Mouse (Mus musculus) bone marrow, adult 2 months (tissue): ENCODE data around the gene Casc4. TPM values are rescaled to one million over a fixed set of nuclear protein-coding genes. Genes with fewer than 3 reads are reported as not detected.
"Not testable (repeated sequence)": the region's sequence is repeated elsewhere in the genome, so short reads cannot be mapped to it uniquely, and the experiment has no call there.

Experiments used
- H3K27ac ChIP-seq: fragments of 200-500 bp; 2 replicates; pipeline ENCODE4 v1.5.1; 2012; ENCODE audit warnings: low read depth, mild to moderate bottlenecking, control low read depth, inconsistent platforms, low read length; ENCODE audit not compliant: control insufficient read depth, poor library complexity, insufficient read depth
- H3K4me1 ChIP-seq: fragments of 200-500 bp; 2 replicates; pipeline ENCODE4 v1.6.1; 2011; ENCODE audit warnings: low read length; ENCODE audit not compliant: control insufficient read depth, insufficient read depth
- H3K4me3 ChIP-seq: fragments of 200-500 bp; replicated peaks from 2 replicates; pipeline ENCODE3; 2011; ENCODE audit warnings: mild to moderate bottlenecking, low read depth, low read length, control low read depth; ENCODE audit not compliant: control insufficient read depth
- CTCF ChIP-seq: fragments of 200-500 bp; IDR thresholded peaks from 2 replicates; pipeline ENCODE4 v1.5.1; 2011; ENCODE audit warnings: low read length, control low read depth; ENCODE audit not compliant: control insufficient read depth, insufficient read depth
- POLR2A ChIP-seq: fragments of 200-500 bp; IDR thresholded peaks from 2 replicates; pipeline ENCODE4 v1.6.1; 2011; ENCODE audit warnings: low read depth, mild to moderate bottlenecking, control low read depth, low read length, borderline replicate concordance; ENCODE audit not compliant: control insufficient read depth
- WGBS: fragments of 180-500 bp; shearing (Covaris S2); methylation state at CpG from one replicate; pipeline ENCODE4 v1.1.7; 2018; 5-methylcytosine and 5-hydroxymethylcytosine counted together
- polyA plus RNA-seq: library from polyadenylated mRNA; stranded (reverse); fragments of >200 nt; gene quantifications from 2 replicates; pipeline ENCODE4 v1.2.4, GENCODE M21; 2011; ENCODE audit warnings: low replicate concordance; ENCODE audit not compliant: missing spikeins, insufficient read depth, insufficient read length

The Casc4 gene
- polyA plus RNA-seq, 1 experiment: 7.7 TPM

DNA sequence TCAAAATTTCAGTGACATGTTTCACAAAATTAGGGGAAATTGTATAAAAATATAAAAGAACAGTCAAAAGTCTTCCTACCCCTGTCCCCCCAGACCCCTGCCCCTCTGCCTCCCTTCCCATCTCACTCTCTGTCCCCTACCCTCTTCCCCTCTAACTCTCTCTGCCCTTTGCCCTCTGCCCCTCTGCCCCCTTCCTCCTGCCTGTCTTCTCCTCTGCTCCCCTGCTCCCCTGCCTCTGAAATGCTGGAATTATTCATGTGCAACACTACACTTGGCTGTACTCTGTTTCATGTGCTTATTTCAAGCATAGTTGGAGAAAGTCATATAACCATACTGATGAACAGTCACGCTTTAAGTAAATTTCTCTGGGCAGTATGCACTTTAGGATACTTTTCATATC, 19.6 kb downstream of the Casc4 start:
- TF ChIP-seq CTCF: no peak
- TF ChIP-seq POLR2A: no peak
- H3K4me3 ChIP-seq: no peak overlapping the region
- no peaks in the 10 kb centered on the region for H3K4me1 ChIP-seq
- no peak overlapping the region for H3K27ac ChIP-seq
- 91% methylated on average over 1 of the region's 1 CpGs for WGBS

DNA sequence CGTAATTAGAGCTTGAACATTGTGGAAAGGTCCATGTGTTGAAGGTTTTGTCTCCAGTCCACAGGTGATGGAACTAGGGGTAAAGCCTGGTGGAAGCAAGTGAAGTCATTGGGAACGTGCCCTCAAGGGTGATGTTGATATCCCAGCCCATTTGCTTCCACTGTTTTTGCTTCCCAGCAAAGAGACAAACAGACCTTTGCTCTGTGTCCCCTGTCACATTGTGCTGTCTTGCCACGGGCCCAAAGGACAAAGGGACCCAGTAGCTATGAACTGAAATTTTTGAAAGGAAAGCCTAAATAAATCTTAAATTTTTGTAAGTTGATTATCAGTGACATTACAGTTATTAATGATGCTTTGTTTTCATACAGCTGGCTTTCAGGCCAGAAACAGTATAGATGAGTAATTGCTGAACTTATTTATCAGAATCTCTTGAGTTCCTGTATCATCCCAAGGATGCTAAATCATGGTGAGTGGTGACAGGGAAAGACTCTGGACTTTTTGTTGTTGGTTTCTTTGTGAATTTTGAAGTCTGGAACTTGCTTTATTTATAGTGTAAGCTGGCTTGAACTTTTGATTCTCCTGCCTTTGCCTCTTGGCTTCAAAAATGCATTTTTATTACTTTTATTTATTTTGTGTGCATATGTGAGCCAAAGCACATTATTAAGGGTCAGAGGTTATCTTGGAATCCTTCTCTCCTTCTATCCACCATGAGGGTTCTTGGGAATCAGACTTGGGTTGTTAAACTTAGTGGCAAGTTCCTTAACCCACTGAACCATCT, 22.1 kb downstream of the Casc4 start:
- Histone ChIP-seq H3K4me1 (no peaks in the 10 kb centered on the region), H3K27ac (no peak overlapping the region), H3K4me3 (no peak overlapping the region)
- TF ChIP-seq CTCF: no peak
- TF ChIP-seq POLR2A: no peak
- WGBS: 71% methylated on average over 3 of the region's 3 CpGs

DNA sequence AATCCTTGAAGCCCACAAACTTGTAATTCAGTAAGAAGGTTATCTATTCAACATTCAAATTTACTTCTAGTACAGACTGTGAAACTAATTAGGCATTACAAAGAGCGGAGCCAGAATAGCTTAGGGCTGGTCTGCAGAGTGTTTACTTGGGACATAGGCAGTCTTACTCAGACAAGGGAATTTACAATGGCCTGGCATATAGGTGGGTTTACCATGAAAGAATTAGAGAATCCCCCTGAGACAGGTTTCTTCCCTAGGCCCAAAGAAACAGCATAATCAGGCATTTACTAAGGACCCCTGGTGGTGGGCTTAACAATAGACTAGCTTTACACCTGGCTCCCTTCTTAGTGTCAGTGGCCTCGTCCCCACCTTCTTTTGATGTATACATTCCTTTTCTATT, 28.5 kb downstream of the Casc4 start:
- no peak overlapping the region for H3K4me3 ChIP-seq
- TF ChIP-seq CTCF (no peak), POLR2A (no peak)
- WGBS: 81% methylated on average over 2 of the region's 2 CpGs
- no peak overlapping the region for H3K27ac ChIP-seq
- no peaks in the 10 kb centered on the region for H3K4me1 ChIP-seq

DNA sequence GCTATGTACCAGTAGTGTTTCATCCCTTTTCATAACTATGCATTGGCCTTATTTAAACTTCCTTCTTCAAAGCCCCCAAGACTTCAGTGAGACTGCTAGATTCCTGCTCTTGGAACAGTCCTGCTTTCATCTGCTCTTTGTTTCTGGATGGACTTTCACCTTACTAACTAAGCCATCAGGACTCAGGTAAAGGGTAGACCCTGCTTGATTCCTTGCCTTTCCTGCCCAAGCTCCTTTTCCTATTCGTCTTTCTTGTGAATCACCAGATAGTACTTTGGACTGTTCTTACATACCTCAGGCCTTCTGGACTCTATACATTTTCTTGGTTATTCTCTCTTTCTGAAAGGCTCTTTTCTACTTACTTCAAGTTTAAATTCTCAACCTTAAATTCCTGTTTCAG, 30.1 kb downstream of the Casc4 start:
- Histone ChIP-seq H3K4me3 (no peak overlapping the region), H3K4me1 (no peaks in the 10 kb centered on the region), H3K27ac (no peak overlapping the region)
- WGBS: 90% methylated on average over 1 of the region's 1 CpGs
- TF ChIP-seq CTCF (no peak), POLR2A (no peak)

DNA sequence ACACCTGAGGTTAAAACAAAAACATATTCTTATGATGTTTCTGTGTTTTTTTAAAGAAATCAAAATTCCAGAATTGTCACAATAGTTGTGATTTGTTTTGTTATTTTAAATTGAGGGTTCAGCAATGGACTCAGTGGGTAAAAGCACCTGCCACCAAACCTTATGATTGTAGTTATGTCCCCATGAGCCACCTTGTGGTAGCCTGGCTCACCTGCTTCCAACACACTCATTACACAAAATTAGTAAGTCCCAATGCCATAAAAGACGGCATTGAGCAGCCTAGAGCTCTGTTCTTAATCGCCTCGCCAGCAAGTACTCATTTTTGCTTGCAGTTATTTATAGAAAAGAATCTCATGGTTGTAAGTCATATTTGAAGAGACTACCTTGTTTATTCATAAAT, 43.2 kb downstream of the Casc4 start:
- H3K4me1 ChIP-seq: no peaks in the 10 kb centered on the region
- H3K4me3 ChIP-seq: no peak overlapping the region
- WGBS: 85% methylated on average over 3 of the region's 3 CpGs
- H3K27ac ChIP-seq: no peak overlapping the region
- TF ChIP-seq CTCF (no peak), POLR2A (no peak)

DNA sequence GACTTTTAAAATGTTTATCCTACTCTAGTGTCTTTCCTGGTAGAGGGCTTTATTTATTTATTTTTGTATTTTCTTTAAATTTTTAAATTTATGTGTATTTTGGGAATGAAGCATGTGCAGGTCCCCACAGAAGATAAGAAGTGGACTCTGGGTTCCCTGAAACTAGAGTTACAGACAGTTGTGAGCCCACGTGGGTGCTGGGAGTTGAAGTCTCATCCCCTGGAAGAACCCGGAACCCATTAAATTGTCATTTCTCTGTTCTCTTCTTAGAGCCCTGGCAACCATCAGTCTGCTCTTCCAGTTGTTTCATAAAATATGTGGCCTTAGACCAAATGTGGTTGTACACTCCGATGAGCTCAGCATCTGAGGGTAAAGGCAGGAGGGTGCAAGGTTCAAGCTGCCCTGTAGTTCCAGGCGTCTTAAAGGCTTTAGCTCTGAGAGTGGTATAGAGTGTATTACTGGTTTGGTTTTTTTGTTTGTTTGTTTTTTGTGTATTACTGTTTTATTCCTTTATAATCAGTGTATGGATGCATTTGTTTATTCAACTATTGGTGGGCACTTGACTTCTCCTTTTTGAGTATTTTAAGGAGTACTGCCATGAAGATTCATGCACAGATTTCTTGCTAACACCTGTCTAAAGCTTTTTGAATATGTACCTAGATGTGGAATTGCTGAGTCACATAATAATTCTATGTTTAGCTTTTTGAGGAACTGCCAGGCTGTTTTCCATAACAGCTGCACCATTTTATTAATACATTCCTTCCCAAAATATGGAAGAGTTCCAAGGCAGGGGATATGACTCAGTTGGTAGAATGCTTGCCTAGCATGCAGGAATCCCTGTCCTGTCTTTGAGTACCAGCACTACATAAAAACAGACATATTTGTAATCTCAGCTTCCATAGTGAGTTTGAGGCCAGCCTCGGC, 49.5 kb downstream of the Casc4 start:
- H3K4me1 ChIP-seq: no peaks in the 10 kb centered on the region
- no peak overlapping the region for H3K27ac ChIP-seq
- 88% methylated on average over 5 of the region's 5 CpGs for WGBS

DNA sequence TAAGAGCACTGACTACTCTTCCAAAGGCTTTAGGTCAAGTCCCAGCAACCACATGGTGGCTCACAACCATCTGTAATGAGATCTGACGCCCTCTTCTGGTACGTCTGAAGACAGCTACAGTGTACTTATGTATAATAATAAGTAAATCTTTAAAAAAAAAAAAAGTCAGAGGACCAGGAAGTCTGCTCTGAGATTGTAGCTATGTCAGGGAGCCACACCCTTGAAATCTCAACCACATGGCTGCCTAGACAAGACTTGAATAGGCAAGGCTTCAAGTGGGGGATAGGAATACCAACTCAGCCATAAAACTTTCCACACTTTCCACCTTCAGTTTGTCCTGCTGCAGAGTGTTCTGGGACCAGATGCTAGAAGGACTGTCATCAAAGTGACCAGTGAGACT, 70.9 kb downstream of the Casc4 start:
- H3K4me3 ChIP-seq, H3K27ac ChIP-seq, H3K4me1 ChIP-seq: not testable (repeated sequence)
- 75% methylated on average over 2 of the region's 2 CpGs for WGBS

More for the DNA sequence above, 49.5 kb downstream of the Casc4 start:
- no peak for TF ChIP-seq POLR2A
- TF ChIP-seq CTCF: no peak
- H3K4me3 ChIP-seq: no peak overlapping the region

DNA sequence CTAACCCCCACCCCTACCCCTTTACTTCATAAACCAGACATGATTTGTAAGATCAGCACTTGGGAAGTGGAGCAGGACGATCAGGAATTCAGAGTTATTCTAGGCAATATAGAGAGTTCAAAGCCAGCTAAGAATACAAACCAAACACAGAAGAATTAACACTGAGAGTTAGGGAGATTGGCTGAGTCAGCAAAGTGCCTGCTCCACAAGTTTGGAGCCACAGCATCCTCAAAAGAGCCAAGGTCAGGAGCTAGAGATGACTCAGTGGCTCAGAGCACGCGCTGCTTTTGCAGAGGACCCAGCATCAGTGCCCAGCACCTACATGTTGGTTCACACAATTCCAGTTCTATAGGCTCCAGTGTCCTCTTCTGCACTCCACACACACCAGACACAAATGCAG, 76.6 kb downstream of the Casc4 start:
- Histone ChIP-seq H3K4me1 (no peaks in the 10 kb centered on the region), H3K4me3 (no peak overlapping the region), H3K27ac (no peak overlapping the region)
- 79% methylated on average over 3 of the region's 3 CpGs for WGBS
- TF ChIP-seq POLR2A (no peak), CTCF (no peak)
